Mouse (Mus musculus) mouse trophoblast stem cell (cell line): ENCODE results near the gene Bcap31.

Experiments used
- in situ Hi-C, 2 experiments: fragments of 300-500 bp; cut with MseI, MboI; formaldehyde crosslinking; loops; 2 replicates in 1 of 2; 3 replicates in 1 of 2; pipeline ENCODE4 v1.15.1; 2025

The Bcap31 gene

DNA sequence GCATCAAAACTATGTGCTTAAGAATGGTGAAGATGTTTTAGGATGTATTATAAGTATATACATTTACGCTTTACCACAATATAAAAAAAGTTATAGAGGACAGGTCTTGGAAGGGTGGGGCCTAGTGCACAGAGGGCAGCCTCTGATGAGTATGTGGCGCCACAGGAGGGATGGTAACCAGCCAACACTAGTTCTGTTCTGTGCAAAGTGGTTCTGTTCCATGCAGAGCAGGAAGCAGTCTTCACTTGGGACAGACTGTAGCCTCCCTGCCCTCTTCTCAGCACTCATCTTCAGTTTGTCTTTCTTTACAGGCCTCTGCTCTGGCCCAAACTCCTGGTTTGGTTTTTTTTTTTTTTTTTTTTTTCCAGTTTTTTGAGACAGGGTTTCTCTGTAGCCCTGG is 31.8 kb downstream of the Bcap31 start:
- in situ Hi-C loops: no loop called here

DNA sequence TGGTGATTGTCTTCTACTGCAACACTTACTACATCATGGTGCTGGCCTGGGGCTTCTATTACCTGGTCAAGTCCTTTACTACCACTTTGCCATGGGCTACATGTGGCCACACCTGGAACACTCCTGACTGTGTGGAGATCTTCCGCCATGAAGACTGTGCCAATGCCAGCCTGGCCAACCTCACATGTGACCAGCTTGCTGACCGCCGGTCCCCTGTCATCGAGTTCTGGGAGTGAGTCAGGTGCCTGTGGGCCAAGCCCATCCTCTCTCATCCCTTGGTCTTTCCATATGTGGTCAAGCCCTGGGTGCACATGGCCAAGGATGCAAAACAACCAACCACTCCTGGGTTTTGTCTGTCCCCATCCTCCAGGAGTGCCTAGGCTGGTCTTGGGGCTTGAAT is 39.3 kb downstream of the Bcap31 start:
- in situ Hi-C loops: no loop called here

DNA sequence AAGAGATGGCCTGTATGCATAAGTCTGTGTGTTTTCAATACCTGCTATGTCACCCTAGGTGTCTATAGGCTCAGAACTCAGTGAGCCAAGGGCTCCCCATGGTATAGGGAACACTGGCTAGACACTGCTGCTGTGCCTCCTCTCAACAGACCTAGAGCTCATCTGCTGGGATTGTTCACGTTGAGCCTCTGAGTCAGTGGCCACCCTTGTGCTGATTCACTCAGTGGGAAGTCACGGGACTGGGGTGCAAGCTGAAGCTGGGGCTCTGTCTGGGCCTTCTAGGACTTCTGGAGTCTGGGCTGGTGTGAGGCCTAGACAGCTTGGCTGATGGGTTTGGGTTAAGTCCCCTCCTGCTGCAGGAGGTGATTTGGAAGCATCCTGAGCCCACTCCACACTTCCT is 40.7 kb downstream of the Bcap31 start:
- in situ Hi-C loops: no loop called here

DNA sequence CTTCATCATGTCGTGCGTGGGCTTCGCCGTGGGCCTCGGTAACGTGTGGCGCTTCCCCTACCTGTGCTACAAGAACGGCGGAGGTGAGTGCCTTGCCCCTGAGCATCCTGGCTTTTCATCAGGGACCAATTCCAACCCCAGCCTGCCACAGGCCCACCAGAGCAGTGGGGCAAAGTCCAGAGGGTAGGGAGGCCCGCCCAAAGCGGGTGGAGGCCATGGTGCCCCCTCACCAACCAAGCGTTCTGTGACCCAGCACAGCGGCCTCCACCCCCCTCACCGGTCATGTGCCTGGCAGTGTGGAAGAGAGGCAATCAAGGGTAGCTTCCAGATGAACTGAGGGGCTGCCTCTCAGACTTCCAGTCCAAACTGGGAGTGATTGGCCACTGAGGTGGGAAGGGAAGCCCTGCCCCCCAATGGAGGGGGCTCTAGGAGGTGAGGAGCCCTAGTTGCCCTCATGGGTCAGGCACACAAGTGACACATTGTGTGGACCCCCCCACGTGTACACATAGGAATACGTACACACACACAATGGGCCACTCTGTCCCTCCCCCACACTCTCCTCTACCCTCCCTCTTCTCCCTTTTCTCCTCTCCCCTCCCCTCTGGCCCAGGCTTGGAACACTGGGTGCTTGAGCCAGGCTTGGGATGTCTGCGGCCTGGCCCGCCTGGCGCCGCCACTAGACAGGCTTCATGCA is 41.9 kb downstream of the Bcap31 start:
- in situ Hi-C loops: no loop called here

DNA sequence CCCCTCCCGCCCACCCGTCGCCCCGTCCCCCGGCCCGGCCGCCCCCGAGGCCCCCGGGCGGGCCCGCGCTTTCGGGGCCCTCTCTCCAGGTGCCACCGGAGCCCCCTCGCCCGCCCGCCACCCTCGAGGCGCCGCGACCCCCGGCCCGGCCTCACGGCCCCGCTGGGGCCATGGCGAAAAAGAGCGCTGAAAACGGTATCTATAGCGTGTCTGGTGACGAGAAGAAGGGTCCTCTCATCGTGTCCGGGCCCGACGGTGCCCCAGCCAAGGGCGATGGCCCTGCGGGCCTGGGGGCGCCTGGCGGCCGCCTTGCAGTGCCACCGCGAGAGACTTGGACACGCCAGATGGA is 42.4 kb downstream of the Bcap31 start:
- in situ Hi-C loops: no loop called here

DNA sequence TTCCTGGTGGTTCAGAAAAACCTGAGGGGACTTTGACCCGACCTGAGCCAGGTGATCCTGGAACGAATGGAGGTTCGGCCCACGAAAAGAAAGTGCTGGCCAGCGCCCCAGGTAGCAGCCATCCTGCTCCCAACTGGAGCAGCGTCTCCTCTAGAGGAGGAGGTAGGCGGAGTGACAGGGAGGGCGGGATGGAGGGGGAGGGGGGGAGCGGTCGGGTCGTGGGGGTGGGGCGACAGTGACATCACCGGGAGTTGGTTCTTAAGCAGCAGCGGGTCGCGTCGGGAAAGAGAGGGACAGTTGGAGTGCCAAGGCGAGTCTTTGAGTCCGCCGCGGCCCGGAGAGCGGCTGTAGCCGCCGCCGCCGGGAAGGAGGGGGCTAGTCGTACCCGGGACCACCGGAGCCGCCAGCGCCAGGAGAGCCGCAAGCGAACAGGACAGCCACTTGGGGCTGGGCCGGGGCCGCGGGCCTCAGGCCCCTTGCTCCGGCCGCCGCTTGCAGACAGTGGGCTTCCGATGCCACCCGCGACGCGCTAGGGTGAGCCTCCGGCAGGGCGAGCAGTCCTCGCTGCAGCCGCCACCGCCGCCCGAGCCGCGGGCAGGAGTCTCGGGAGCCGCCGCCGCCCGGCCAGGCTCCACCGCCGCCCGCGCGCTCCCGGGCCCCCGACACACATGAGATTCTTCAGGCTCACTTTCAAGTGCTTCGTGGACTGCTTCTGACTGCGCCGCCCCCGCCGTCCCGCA is 42.9 kb downstream of the Bcap31 start, which contains the start of gene Slc6a8:
Gene Slc6a8 (plus strand): TSS at position 272 of the 740 bp plus-strand sequence.
- in situ Hi-C loops: no loop called here

DNA sequence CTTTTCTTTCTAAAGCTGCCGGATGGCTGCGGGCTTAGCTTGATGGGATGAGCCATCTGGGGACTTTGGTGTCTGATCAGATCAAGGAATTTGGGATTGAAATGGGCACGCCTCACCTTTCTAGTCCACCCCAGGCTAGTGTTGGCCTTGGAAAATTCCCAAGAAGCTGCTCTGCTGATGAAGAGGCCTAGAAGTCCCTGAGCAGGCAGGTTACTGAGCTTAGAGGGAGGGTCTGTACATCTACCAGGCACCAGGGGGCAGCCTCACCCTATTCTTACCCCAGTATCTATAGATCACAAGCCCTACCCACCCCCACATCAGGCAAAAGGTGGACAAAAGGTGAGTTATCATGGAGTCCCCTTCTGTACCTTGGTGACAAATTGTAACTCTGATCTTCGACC is 43.9 kb downstream of the Bcap31 start:
- in situ Hi-C loops: no loop called here

DNA sequence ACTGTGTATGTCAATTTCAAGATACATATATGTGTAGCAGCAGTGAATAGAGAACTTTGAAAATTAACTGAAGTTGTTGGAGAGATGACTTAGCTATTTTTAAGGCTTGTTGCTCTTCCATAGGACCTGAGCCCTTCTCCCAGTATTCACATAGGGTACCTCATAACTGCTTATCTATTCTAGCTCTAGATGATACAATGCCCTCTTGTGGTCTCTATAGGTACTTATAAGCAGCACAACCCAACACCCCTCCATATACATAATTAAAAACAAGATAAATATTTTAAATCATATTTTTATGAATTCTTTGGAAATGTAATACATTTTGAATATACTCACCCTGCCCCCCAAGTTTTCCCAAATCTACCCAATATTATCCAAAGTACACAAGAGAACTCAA is 52.8 kb downstream of the Bcap31 start:
- in situ Hi-C loops: loop anchor here in 1 of 2 experiments (10.0 kb wide), 1 partner anchor 118 kb away; no protein-coding TSS in a partner anchor

DNA sequence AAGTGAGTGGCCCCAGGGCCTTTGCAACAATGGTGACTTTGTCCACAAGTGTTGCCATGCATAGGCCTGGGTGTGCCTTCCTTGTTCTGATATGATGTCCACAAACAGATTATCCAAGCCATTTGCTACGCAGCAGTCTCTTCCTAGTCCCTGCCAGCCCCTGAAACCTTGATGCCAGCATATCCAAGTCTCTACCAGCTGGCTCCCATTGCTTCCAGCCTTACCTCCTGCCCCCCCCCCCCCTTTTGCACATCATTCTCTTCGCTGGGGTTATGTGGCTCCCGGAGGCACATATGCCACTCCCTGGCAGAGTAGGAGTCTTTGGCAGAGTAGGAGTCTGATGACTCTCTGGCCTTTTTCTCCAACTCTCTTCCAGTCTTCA is 55.7 kb downstream of the Bcap31 start:
- in situ Hi-C loops: loop anchor here in 1 of 2 experiments (10.0 kb wide), 1 partner anchor 115 kb away; no protein-coding TSS in a partner anchor

DNA sequence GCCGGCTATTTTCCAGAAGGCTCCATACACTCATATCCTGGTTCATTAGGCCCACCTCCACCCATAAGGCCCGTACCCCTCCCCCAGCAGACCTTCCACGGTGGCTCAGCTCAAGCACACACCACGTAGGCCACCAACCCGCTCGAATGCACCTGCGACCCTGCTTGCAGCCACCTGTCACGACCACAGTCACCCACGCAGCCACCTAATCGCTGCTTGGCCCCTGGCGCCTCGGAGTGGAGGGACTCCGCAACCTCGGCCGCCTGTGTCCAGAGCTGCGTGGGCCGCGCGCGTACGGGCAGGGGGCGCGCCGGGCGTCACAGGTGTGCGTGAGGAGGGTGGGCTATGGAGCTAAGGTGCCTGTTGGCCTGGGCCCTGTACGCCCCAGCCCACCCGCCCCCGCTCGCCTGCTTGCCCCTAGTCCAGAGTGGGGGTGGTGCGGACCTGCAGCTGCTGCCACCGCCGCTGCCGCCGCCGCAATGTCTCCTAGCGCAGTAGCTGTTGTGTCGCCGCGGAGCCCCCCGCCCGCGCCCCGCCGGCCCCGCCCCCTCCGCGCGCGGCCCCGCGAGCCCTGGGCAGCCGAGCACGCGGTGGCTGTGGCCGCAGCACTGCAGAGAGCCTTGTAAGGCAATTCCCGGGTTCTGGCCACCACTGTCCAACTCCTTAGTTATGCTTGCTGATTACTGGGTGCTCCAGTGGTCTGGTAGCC is 56.2 kb downstream of the Bcap31 start, which contains the start of gene Pnck:
Gene Pnck (minus strand): TSS at position 543 of the 709 bp plus-strand sequence.
- in situ Hi-C loops: loop anchor here in 1 of 2 experiments (10.0 kb wide), 1 partner anchor 115 kb away; no protein-coding TSS in a partner anchor

DNA sequence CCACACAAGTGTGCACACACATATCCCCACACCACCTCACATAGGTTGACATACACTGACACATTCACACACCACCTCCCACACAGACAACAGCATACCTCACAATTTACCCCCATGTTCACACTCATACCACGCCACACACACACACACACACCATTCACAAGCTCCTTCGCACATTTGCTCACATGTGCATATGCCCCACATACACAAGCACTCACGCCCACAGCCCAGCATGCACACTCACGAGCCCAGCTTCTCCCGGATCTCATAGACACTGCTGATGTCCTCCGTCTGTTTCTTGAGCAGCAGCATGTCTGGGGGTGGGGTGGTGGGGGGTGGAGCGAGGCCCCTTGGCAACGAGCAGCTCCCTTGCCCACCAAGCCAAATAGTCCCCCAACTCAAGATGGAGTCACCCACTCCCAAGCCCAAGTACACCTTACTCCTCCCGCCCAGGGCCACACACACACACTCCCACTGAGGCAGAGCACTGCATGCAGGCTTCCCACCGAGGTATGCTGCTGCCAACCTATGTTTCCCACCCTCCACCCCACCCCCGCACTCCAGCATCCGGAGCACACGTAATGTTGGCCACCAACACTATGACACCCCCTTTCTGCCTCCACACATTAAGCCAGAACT is 56.9 kb downstream of the Bcap31 start:
- in situ Hi-C loops: no loop called here

DNA sequence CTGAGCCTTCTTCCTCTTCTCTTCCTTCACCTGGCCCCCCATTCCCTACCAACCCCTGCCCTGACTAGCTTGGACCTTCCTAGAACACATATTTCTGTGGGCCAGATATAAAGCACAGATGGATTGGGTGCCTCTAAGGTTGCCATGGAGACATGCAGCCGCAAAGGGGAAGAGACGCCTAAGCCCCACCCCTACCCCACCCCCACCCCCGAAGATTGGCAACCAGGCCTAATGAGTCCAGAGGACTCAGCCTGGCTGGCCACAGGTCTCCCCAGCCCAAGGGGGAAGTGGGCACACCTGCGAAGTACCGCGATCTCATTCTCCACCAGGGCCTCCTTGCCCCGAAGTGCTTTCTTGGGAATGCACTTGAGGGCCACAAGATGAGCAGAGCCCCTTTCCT is 57.6 kb downstream of the Bcap31 start:
- in situ Hi-C loops: no loop called here

DNA sequence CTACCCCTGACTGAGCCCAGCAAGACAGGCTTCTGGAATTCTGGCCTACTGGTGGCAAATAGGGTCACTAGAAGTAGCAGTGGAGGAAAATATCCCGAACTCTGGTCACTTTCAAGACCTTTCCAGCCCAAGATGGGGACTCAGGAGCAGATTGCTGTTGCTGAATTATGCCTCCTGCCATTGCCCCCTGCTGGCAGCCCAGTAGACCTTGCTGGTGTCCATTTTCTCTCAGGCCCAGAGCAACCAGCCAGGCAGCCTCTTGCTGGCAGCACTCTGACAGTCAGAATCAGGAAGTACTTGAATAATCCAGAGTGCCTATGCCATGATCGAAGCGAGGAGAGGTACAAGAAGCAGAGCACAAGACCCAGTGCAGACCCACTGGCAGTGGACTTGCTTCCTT is 60.4 kb downstream of the Bcap31 start:
- in situ Hi-C loops: no loop called here

DNA sequence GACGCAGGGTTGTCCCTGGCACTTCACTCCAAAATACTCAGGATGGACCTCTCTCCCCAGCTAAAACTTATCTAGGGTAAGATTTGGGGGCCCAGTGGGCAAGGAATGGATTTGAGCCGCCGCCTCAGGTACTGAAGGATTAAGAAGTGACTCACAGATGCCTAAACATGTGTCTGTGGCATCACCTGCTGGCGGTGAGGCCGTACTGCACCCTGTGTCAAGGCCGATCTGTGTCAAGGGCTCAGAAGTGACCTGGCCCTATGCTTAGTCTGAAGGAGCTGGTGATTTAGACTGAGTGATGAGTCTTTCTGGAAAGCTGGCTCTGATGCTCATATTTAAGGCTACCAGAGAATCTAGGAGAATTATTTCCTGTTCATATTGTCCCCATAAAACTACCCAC is 61.8 kb downstream of the Bcap31 start:
- in situ Hi-C loops: loop anchor here (5.0 kb wide), 2 partner anchors 62 to 82 kb away; no protein-coding TSS in a partner anchor

DNA sequence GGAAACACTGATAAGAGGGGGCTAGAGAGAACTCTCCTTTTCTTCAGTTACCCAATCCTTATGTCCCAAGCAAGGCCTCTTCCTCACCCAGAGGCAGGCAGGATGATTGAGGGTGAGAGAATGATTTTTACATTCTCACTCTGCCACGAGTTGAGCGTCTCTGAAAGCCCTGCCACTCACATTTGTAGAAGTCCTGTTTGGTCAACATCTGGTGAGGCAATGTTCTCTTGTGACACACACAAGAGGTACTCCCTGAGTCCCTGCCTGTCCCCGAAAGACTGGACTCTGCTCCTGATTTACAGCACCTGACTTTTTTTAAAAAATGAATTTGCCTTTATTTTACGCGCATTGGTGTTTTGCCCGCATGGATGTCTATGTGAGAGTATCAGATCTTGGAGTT is 62.6 kb downstream of the Bcap31 start:
- in situ Hi-C loops: loop anchor here (5.0 kb wide), 2 partner anchors 61 to 81 kb away; no protein-coding TSS in a partner anchor

DNA sequence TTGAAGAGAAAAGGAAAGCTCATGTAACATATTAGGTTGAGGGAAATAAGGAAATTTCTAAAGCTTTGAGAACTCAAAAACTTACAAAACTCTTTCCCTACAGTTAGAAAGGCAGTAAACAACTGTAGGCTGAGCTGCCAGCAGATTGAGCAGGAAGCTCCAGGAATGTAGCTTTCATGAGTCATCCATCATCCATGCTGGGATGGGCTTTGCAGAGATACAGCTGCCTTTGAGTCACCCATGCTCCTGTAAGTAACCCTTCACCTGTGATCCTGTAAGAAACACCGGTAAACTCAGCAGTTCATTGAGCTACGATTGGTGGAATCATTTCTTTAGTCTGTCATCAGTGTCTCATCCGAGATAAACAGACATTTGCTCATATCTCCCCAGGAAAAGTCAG is 65.1 kb downstream of the Bcap31 start:
- in situ Hi-C loops: loop anchor here (5.0 kb wide), 2 partner anchors 59 to 79 kb away; no protein-coding TSS in a partner anchor

DNA sequence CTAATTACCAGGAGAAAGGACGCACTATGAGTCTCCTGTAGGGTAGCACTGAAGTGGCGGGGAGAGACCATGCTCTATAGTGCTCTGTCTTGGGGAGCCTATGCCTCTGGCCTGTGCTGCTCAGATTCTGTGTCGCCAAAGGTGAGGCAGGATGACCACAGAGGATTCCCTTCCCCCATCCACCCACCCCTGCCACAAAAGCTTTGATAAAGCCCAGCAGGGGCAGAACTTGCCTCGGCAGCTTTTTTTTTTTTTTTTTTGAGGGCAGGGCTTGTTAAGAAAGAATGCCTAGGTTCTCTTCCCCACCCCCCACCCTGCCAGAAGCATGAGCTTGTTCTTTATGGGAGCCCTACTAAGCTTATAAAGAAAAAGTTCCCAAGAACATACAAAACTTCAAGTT is 70.9 kb downstream of the Bcap31 start:
- in situ Hi-C loops: no loop called here

DNA sequence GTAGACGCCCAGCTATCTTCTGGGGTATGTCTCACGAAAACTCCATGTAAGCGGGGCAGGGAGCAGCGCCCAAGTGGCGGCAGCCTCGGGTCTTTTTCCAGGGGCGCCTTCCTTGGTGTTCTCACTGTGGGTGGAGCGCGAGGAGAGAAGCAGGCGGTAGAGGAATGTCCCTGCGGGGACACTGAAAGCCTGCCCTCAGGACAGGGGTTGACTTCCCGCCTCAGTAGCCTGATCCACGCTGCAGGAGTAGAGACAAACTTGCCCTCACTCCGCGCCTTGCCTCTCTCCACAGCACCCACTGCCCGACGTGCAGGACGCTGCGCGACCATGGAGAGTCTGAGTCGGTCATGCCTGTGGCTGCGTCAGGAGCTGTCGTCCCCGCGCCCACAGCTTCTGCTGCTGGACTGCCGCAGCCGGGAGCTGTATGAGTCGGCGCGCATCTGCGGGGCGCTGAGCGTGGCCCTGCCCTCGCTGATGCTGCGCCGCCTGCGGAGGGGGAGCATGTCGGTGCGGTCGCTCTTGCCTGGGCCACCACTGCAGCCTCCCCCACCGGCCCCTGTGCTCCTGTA is 76.0 kb downstream of the Bcap31 start:
- in situ Hi-C loops: no loop called here

DNA sequence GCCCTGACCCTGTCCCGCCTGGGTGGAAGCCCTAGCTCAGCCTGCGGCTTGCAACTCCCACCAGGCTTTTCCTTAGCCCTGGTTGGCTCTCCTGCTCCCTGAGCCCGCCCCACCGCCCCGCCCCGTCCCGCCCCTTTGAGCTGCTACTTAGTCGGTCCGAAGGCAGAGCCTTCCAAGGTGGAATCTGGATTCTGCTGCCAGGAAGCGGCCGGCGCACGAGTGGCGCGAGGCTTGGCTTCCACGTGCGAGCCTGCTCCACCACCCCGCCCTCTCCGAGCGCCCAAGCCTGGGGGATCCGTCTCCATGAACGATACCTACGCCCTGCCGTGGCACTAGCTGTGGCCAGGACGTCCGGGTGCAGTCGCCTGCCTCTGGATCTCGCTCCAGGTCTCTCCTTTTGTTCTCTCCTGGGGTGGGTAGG is 76.7 kb downstream of the Bcap31 start, which contains the start of gene Dusp9:
Gene Dusp9 (plus strand): TSS at position 165 of the 421 bp plus-strand sequence.
- in situ Hi-C loops: no loop called here

DNA sequence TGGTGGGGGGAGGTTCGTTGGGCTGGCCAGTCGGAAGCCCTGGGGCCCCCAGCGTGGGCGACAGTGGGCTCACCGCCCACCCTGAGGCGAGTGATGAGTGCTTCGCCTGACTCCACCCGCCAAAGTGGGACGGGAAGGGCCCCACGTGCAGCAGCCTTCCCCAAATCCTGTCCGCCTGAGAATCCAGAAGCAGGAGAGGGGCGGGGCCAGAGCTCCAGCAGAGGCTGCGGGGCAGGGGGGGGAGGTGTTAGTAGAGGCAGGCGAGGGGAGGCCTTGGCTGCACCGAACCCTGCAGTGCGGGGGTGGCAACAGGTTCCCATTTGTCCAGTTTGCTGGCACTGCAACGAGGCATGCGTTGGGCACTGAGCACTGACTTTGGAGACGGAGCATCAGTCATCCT is 78.6 kb downstream of the Bcap31 start:
- in situ Hi-C loops: no loop called here
